Mouse (Mus musculus) skeletal muscle tissue, adult 2 months (tissue): ENCODE results near the gene Taz.
A peak's percentile ranks its signal among the peaks of the same experiment; 100 is the strongest.

Source experiments
- DNase-seq: peaks from one replicate; pipeline ENCODE4 v3.0.0-alpha.2; 2012; ENCODE audit warnings: low read depth, low spot score

Taz gene

DNA sequence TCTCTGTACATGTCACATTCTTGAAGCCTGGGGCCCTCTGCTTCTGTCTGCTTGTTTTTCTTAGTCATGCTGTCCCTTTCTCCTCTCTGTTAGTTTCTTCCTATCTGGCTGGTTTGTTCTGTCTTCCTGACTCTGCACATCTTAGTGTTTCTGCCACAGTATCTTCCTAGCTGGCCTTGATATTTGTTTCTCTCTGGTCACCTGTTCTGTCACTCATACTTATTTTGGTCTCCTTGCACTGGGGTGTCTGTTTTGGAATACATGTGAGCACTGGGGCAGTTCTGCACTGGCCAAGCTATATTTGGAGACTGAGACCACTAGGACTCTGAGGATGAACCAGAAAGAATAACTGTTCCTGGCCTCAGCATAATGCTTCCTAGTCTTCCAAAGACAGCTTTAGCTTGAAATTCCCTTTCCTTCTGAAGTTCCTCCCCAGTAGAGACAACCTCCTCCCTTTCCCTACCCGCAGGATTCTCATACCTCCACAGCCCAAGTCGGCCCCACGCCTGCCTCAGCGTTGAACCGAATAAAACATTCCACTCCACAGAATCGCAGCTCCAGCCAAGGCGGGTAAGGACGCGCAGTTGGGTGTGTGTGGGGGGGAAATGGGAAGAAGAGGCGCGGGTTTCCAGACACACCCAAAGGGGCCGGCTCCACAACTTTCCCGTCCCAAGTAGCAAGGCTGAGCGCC lies 526 bp upstream of the Taz start:
- peak; percentile 68 for DNase-seq

DNA sequence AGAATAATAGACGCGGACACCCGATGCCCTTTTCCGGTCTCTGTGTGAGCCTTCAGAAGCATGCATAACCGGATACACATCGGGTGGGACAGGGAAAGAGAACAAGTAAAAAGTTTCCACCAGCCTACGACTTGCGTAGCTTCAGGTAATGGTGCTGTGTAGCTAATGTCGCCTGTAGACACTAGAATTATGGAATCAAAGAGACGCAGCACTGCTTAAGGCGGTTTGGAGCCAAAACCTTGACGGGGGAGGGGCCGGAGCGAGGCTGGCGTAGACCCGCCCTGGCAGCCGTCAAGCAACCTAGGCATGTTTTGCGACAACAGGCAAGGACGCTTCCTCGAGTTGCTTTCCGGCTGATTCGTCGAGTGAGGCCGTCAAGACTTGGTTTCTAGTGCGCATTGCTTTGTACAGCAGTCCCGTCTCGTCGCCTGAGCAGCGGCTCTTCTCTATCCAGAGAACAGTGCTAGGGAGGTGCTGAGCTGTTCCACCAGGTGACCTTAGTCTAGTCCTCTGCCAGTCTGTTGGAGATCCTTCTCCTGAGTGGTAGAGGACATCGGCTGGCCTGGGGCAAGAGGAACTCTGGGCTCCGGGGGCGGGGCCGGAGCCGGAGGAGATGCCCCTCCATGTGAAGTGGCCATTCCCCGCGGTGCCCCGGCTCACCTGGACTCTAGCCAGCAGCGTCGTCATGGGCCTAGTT lies 831 bp downstream of the Taz start:
- DNase-seq: peak; percentile 81

DNA sequence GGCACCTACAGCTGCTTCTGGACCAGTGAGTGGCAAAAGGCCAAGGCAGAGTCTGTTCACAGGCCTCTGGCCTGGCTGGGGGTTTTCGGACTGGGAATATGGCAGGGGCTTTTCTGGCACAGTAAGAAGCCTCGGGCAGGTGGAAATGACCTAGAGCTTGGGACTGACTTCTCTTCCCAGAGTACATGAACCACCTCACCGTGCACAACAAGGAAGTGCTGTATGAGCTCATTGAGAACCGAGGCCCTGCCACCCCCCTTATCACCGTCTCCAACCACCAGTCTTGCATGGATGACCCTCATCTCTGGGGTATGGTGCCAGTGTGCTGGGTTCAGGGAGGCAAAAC lies 1.4 kb downstream of the Taz start:
- DNase-seq: no peak

DNA sequence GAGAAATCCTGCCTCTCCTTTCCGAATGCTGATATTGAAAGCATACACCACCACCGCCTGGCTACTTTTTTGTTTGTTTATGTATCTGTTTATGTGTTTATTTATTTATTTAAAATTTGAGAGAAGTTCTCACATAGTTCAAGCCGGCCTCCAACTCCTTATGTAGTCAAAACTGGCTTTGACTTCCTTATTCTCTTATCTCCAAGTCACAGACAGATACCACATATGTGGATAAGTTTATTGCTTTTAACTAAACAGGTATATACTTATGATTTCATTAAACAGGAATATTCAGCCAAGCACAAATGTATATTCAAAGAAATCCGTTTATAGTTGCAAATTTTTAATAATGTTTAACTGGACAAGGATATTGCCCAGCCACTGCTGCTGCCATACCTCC lies 11.7 kb downstream of the Taz start:
- no peak for DNase-seq

DNA sequence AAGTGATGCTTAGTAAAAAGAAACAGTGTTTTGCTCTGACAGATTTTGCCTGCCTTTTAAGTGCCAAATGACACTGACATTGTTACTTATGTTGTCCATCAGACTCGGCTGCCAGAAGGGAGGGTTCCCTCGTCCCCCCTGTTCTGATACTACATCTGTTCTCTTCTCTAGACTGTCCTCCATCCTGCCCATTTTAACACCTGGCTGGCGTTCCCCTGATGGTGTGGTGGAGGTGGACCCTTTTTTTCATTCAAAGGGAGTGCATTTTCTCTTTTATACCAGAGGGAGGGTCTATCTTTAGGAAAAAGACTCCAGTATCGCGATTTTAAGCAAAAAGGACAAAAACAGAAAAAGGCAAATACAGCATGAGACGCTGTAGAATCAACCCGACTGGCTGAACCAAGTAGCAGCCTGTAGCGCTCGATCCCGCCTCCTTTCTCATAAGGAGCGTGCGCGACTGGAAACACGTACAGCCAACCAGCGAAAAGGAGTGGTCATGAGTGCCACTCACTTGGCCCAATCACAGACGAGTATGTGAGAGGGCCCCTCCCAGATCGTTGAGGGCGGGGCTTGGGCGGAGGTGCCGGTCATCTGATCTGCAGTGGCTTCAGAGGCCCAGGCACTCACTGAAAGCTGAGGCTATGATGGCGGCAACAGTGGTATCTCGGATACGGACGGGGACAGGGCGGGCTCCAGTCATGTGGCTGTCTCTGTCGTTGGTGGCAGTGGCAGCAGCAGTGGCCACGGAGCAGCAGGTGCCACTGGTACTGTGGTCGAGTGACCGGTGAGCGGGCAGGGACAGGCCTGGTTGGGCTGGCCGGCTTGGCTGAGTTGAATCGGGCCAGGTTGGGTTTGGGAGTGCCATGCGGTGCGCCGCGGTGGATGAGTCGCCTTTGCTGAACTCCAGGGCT lies 15.1 kb downstream of the Taz start, which contains the start of gene Atp6ap1:
Gene Atp6ap1 (plus strand): TSS at position 560 of the 911 bp plus-strand sequence.
- DNase-seq: peak; percentile 92

DNA sequence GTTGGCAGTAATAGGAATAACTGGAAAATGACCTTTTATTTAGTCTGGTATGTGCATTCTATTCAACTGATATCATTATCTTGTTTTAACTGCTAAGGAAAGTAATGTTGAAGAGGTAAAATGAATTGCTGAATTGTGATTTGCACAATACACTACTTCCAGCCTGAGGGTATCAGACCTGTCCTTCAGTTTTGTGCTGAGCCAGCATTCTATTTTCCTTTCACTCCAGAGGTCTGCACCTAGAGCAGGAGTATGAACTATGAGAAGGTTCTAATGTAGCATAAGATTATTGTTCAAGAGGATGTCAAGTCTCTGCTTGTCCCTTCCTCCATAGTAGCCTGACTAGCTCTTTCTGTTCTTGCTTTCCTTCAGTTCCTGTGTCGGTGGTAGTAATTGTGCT lies 16.6 kb downstream of the Taz start:
- no peak for DNase-seq

DNA sequence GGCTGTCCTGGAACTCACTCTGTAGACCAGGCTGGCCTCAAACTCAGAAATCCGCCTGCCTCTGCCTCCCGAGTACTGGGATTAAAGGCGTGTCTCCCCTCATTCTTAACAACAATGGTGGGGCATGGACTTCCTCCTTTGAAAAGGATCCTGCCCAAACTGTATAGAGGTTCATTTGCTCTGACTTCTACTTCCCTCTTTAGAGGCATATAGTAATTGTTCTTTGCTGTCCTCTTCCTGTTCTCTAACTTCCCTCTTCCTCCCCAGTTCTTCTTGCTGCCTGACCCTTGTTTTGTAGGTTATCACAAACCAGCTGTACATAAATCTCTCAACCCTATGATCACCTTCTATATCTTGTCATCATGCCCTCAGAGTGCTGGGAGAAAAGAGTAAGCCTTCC lies 18.0 kb downstream of the Taz start:
- DNase-seq: no peak

DNA sequence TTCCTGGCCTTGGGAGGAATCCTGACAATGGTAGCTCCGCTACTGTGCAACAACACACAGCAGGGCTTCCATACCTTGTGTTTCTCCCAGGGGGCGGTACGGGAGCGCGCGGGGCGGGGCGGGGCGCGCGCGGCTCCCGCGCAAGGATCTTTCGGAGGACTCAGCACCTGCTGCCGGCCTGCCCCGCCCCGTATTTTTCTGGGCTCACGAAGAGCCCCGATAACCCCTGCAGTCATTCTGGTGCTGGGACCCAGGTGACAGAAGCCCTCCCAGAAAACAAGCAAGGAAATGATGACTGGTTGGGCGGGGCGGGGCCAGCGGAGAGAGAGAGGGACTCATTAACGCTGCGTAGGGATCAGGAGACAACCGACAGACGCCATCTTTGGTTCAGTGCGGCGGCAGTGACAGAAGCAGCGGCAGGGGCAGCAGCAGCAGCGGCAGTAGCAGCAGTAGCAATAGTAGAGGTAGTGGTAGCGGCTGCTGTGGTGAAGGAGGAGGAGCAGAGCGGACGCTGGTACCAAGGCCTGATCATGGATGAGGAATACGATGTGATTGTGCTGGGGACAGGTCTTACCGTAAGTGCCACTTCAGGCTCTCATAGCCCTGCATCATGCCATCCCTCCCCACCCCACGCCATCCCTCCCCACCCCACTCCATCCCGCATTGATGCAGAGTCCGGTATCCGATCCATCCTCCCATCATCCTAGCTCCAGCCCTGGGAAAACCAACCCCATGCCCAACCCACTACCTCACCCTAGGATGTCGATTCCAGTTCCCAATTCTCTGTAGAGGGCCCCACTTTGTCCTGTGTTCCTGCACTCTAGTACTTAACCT lies 23.4 kb downstream of the Taz start, which contains the start of gene Gdi1:
Gene Gdi1 (plus strand): TSS at position 132 of the 834 bp plus-strand sequence.
- peak; percentile 52 for DNase-seq

DNA sequence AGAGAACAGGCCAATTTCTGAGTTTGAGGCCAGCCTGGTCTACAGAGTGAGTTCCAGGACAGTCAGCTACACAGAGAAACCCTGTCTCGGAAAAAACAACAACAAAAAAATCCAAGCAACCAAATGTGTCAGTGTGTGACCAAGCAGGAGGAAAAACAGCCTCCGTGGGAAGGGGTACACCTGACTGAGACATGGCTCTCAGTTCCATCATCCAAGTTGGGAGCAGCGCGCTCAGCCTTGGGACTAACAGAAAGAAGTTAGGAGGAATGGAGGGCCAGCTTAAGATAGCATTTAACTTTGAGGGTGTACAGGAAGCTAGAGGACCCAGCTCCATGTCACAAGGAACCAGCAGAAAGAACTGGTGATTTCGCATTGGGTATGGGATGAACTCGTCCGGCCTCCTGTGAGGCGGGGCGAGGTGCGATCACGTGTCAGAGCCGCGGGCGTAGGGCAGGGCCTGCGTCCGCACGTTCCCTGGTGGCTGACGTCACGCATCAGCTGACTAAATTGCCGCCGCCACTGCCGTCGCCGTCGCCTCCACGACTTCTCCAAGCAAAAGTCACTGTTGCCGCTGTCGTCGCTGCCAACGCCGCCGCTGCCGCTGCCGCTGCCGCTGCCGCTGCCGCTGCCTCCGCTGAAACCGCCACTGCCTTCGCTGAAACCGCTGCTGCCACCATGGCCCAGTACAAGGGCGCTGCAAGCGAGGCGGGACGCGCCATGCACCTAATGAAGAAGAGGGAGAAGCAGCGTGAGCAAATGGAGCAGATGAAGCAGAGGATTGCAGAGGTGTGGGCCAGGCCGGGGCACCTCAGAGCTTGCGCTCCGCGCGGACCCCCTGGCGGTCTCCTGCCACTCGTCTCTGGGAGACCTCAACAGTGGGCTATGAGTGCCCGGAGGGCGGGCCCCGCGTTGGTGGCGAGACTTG lies 31.1 kb downstream of the Taz start, which contains the start of gene Fam50a:
Gene Fam50a (plus strand): TSS at position 494 of the 925 bp plus-strand sequence.
- peak; percentile 88 for DNase-seq

DNA sequence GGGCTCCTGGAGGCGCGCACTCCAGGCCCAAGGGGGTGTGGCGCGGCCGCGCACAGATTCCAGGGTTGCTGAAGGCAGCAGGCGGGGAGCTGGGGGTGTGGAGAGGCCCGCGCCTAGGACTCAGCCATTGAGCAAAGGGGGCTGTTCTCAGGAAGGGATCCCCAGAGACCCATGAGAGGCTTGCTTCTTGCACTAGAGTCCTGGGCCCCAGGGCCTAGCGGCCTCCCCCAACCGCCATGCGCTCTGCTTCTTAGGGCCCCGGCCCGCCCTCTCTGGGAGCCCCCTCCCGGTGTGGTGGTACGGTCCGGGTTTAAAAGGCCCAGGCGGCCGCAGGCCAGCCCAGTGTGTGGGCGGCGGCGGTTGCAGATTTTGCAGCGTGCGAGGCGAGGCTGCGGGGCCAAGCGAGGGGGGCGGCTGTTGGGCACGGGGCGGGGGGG lies 47.0 kb downstream of the Taz start, which contains the start of gene Plxna3:
Gene Plxna3 (plus strand): TSS at position 342 of the 437 bp plus-strand sequence.
- peak; percentile 29 for DNase-seq

DNA sequence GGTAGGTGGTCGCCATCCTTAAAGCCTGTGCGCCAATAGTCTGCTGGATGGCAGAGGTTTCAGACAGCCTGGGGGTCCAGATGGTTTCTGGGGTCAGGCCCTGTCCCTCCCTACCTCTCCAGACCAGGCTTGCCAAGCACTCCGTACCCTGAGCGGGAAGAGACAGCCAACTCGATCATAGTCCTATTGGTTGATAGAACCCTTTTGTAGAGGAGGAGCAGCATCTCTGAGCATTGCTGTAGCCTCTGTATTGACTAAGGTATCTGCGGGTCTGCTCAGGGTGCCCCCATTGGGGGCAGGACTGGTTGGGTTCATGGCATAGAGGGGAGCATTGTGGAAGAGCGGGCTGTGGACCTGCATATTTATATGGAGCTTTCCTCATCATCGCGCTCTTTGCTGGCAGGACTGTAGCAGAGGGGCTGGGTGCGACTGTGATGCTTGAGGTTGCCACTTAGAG lies 47.5 kb downstream of the Taz start:
- no peak for DNase-seq

DNA sequence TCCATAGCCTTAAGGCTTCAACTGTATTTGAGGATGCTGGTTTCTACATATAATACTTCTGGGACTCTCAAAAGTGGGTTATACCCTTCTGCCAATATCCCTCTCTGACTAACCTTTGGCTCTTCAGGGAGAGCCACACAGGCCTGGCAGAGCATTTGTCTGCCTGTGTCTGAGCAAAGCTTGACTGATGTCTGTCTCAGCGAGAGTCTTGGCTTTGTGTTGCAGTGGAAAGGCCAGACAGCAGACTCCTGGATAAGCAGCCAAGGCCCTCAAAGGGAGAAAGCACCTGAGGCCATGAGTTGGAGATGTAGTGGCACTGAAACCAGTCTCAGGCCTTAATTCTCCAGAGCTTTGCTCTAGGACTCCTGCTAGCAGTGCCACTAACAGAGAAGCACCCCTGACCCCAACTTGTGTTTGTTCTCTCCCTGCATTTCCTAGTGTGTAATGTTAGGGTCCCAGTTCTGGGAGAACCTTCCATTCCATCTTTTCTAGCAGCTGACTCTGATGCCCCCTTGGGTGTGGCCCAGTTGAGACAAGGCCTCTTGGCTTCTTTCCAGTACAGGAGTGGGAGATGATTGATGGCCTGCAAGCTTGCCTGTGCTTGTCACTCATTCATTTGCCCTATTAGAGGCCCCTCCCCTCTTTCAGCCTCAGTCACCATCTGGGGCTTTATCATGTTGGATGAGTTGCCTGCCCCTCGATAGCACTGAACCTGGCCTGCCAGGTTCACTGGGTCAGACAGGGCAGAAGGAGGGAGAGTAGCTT lies 48.6 kb downstream of the Taz start:
- no peak for DNase-seq
